Mouse (Mus musculus) telencephalon, adult 2 months (tissue): ENCODE measurements at regions not wholly inside any gene's neighbourhood (a gene's known extent, or its start where the extent isn't known, plus 50 kb on each side); places are given as distances from the start of the nearest gene placed in this dataset.

Experiments used
- DNase-seq: peaks from one replicate; pipeline ENCODE4 v3.0.0-alpha.2; 2011; ENCODE audit warnings: low read depth, low spot score

- no peak for DNase-seq
Measured at GRCm38 (mm10) chr12:10571643-10572377, 181.2 kb downstream of the Rdh14 start.

- DNase-seq = peak; percentile 24
Measured at GRCm38 (mm10) chr12:10572378-10572650, 181.7 kb downstream of the Rdh14 start.

GRCm38 (mm10) chr12:10573381-10573780, 182.8 kb downstream of the Rdh14 start:
- no peak for DNase-seq

DNA sequence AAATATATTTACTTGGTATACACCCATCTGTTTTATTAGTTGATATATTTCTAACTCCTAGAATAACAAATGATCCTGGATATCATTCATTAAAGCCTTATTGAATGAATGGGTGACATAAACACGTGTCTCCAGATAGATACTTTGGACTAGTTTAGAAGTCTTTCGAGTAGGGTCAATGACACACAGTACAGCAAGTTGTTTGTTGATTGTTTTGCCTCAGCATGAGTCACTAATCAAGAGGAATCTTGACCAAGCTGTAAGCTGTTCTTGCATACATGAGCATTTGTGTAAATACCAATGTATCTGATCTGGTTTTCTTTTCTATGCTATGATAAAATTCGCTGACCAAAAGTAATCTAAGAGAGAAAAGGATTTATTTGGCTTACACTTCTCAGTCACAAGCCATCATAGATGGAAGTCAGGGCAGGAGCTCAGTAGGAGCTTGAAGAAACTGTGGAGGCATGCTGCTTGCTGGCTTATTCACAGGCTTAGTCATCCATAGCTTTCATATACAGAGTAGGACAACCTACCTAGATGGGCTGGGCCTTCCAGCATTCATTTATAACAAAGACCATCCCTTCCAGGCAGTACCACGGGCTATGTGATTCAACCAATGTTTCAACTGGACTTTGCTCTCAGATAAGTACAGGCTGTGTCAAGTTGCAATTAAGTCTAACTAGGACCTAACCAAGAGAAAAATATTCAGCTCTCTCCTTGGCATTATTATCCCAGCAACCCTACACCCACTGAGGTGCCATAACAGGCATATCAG, 192.5 kb downstream of the Rdh14 start:
- no peak for DNase-seq

DNA sequence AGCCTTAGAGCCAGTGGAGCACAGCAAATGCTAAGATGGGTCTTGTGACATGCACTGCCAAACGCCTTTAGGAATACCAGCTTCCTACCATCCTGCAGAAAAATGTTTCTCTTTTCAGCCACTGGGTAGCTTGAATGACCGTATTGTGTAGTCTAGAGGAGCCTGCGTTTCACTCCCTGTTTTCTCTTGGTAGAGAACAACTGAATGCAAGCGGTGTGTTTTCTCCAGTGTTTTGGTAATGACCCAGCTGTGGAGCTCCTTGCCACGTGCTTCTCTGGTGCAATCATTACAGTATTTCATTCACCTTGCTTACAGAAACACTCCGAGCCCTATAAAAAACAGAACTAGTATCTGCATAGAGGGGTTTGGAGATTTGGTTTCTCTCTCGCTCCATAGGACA, 193.5 kb downstream of the Rdh14 start:
- no peak for DNase-seq

DNA sequence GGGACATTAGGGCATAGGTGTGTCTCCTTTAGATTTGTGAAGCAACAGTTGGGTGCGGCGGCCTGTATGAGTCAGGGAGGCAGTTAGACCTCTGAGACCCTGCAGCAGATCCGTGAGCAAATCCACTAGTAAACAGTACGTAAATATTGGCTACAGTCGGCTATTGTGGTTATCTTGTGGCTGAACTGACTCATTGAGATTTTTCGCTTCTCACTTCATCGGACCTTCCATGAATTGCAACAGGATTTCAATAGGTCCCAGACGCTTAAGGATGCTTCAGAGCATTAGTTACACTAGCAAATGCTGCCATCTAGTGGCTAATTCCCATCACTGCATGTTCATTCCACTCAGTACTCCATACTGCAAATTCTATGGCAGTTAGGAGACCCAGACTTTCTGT, 199.0 kb downstream of the Rdh14 start:
- peak; percentile 58 for DNase-seq

DNA sequence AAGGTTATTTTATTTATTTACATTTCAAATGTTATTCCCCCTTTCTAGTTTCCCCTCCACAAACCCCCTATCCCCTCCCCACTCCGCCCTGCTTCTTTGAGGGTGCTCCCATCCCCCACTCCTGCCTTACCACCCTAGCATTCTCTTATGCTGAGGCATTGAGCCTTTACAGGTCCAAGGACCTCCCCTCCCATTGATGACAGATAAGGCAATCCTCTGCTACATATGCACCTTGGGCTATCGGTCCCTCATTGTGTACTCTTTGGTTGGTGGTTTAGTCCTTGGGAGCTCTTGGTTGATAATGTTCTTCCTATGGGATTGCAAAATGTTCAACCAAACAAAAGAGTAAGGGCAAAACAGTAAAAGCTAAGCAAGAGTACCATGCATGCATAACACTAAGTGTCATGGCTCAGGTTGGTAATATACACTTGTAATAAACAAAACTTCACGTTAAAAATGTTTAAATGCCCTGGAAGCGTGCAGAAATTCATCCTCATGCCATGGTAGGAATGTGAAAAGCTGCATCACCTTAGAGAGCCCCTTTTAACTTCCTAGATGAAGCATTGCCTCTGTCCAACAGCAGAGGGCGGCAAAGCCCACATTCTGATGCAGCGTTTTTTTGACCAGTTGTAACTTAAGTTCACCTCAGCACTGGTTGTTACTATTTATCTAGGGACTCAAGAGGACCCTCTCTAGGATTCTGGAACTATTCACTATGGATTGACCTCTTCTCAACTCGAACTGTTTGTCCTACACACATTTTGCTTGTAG, 207.6 kb downstream of the Rdh14 start:
- peak; percentile 23 for DNase-seq

DNA sequence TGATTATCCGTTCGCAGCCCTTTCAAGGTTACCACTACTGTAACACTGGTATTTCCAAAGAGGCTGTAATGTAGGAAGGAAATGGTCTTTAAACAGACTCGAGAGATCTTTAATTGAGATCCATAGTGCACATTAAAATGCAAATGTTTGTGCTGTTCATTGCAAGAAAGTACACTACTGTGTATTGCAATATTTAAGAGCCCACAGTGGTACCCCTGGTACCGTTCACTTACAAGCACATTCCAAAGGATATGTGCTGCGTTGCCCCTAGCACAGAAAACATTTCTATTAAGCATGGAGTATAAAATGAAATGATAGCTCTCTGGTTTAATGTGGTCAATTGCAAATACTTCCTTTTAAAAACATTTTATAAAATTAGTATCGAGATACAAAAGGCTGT, 209.5 kb downstream of the Rdh14 start:
- no peak for DNase-seq

- DNase-seq = no peak
Measured at GRCm38 (mm10) chr12:10618319-10618718, 227.7 kb downstream of the Rdh14 start.

- DNase-seq = no peak
Measured at GRCm38 (mm10) chr12:10620541-10620940, 230.0 kb downstream of the Rdh14 start.

DNA sequence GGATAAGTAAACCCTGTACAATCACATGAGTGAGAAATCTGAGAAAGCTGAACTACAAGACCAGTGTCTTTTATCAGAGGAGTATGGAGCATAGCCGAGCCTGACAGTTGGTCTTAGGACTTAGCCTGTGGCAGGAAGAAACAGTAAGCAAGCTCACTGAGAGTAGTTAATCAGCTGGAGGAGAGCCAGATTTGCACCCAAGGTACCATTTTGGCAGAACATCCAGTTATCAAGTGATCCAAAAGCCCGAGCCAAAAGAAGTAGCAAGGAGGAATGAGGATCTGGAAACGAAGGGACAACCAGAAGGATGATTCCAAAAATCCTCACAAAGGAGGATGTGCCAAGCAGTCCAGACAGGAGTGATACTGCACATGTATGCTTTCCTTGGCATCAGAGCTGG, 248.0 kb downstream of the Rdh14 start:
- no peak for DNase-seq

DNA sequence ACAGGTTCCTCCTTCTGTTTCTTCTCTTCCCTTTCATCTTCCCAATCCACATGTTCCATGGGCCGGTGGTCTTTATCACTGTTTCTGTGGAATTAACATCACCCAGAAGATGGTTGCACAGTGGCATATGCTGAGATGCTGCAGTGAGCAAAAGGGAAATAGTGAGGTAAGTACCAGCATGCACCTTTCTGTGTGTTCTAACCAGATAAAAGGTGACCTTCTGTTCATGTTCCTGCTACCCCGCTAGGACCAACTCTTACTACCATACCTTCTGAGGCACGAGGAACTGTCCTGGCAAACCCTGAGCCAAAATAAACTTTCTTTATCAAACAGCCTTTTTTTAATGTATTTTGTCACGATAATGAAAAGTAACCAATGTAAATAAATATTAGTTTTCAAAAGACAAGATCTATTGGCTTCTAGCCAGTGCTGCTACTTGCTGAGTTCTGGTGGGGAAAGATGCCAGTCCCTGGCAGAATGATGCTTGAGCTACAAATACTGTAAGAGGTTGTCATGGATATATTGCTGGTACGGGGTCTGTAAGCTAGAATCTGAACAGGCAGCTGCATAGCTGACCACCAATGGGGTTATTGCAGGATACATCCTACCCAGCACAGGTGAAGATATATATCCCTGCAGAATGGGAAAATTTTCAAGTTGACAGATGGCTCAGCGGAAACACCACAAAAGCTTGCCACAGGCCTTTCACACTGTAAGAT, 264.1 kb downstream of the Rdh14 start:
- peak; percentile 8 for DNase-seq

- no peak for DNase-seq
Measured at GRCm38 (mm10) chr12:10655185-10655544, 264.6 kb downstream of the Rdh14 start.

- no peak for DNase-seq
Measured at GRCm38 (mm10) chr12:10658826-10659225, 268.3 kb downstream of the Rdh14 start.

GRCm38 (mm10) chr12:10686747-10687146, 296.2 kb downstream of the Rdh14 start:
- DNase-seq = no peak
